Mouse (Mus musculus) limb, embryonic 10.5 days (tissue): ENCODE data around the gene Nrip2. TPM values are rescaled to one million over a fixed set of nuclear protein-coding genes. Genes with fewer than 3 reads are reported as not detected.

Experiments used
- DNase-seq: peaks from one replicate; pipeline ENCODE4 v3.0.0-alpha.2; 2017; ENCODE audit warnings: low spot score
- H3K27ac ChIP-seq: fragments of 300-500 bp; sonication (generic); 2 replicates; pipeline ENCODE4 v1.5.1; 2016; ENCODE audit warnings: mild to moderate bottlenecking
- H3K27me3 ChIP-seq: fragments of 300-500 bp; sonication (generic); 2 replicates; pipeline ENCODE4 v1.6.1; 2016; ENCODE audit warnings: low read depth, mild to moderate bottlenecking; ENCODE audit not compliant: poor library complexity, severe bottlenecking
- H3K36me3 ChIP-seq: fragments of 300-500 bp; sonication (generic); 2 replicates; pipeline ENCODE4 v1.6.1; 2016; ENCODE audit warnings: mild to moderate bottlenecking, moderate library complexity
- H3K4me1 ChIP-seq: fragments of 300-500 bp; sonication (generic); 2 replicates; pipeline ENCODE4 v1.6.1; 2016
- H3K4me3 ChIP-seq: fragments of 300-500 bp; sonication (generic); 2 replicates; pipeline ENCODE4 v1.5.1; 2016; ENCODE audit warnings: mild to moderate bottlenecking, moderate library complexity
- H3K9me3 ChIP-seq: fragments of 300-500 bp; sonication (generic); replicated peaks from 2 replicates; pipeline ENCODE4 v1.6.1; 2016; ENCODE audit warnings: mild to moderate bottlenecking
- WGBS: fragments of 180-500 bp; shearing (Covaris S2); methylation state at CpG from one replicate; pipeline ENCODE4 v1.1.7; 2016; 5-methylcytosine and 5-hydroxymethylcytosine counted together
- polyA plus RNA-seq: library from polyadenylated mRNA; unstranded; fragments of >200 nt; fragmentation: Nextera tagmentation; extraction: Ambion mirVana; gene quantifications from 2 replicates; pipeline ENCODE4 v1.2.1, GENCODE M21; 2016

Gene Nrip2
- polyA plus RNA-seq, 1 experiment from 2014 or later: 2.3 TPM

DNA sequence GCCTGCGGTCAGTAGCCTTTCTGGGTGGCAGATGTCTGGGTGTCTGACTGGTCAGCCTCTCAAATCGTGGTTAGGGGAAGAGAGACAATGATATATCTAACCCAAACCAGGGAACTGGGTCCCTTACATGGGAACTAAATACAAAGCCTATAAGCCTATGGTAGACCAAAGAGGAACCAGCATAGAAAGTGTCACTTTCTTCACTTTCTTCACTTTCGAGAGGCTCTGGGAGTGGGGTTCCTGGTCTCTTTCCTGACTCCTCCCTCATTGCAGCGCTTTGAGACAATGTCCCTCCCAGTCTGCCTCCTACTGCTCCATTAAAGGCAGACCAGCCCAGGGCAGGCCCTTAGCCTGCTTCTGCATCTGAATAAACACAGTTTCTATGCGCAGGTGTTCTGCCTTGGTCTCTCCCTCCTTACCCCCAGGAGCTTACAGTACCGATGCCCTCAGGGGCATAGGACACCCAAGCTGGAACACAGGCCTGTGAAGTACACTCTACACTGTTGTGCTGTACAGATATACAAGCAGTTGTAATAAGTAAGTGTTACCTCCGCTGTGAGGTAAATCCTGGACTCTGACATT lies 9.5 kb downstream of the Nrip2 start:
- Histone ChIP-seq H3K4me3 (no peak overlapping the region), H3K9me3 (no peaks in the 10 kb centered on the region), H3K27me3 (no peaks in the 10 kb centered on the region), H3K27ac (no peak overlapping the region), H3K36me3 (peaks cover 79% of the 10 kb centered on the region), H3K4me1 (no peaks in the 10 kb centered on the region)
- no peak for DNase-seq
- 90% methylated on average over 7 of the region's 7 CpGs for WGBS

DNA sequence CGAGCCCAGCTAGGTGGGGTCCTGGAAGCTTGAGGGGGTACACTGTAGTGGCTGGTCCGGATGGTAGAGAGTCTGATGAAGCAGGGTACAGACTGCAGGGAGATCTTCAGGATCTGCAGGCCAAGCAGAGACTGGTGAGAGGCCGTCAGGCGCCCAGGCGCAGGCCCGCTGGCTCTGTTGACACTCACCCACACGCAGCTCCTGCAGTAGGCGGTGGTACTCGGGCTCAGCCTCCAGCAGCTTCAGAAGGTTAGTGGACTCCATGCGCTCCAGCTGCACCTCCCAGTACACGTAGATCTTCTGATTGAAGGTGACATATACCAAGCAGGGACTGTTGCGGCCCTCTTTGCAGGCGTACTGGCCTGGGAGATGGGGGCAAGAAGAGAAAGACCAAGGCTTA lies 11.2 kb downstream of the Nrip2 start:
- no peak overlapping the region for H3K27ac ChIP-seq
- no peak for DNase-seq
- 94% methylated on average over 13 of the region's 13 CpGs for WGBS
- H3K36me3 ChIP-seq: peaks cover 90% of the 10 kb centered on the region
- no peak overlapping the region for H3K4me3 ChIP-seq
- no peaks in the 10 kb centered on the region for H3K4me1 ChIP-seq
- no peaks in the 10 kb centered on the region for H3K9me3 ChIP-seq
- no peaks in the 10 kb centered on the region for H3K27me3 ChIP-seq

GRCm38 (mm10) chr6:128411115-128411514 lies 12.0 kb downstream of the Nrip2 start:
- WGBS: 24% methylated on average over 3 of the region's 3 CpGs
- H3K27ac ChIP-seq: no peak overlapping the region
- peaks cover 92% of the 10 kb centered on the region for H3K36me3 ChIP-seq
- peak; percentile 86 for DNase-seq
- no peaks in the 10 kb centered on the region for H3K4me1 ChIP-seq
- no peak overlapping the region for H3K4me3 ChIP-seq
- H3K9me3 ChIP-seq: no peaks in the 10 kb centered on the region
- H3K27me3 ChIP-seq: no peaks in the 10 kb centered on the region

- no peaks in the 10 kb centered on the region for H3K9me3 ChIP-seq
- H3K4me3 ChIP-seq: no peak overlapping the region
- no peaks in the 10 kb centered on the region for H3K27me3 ChIP-seq
- H3K4me1 ChIP-seq: no peaks in the 10 kb centered on the region
- peaks cover 70% of the 10 kb centered on the region for H3K36me3 ChIP-seq
- WGBS: 94% methylated on average over 5 of the region's 5 CpGs
- DNase-seq: no peak
- H3K27ac ChIP-seq: no peak overlapping the region
Observed at GRCm38 (mm10) chr6:128416169-128416568, 17.1 kb downstream of the Nrip2 start.

GRCm38 (mm10) chr6:128418076-128418475 lies 19.0 kb downstream of the Nrip2 start:
- no peak overlapping the region for H3K27ac ChIP-seq
- H3K36me3 ChIP-seq: peaks cover 53% of the 10 kb centered on the region
- H3K27me3 ChIP-seq: no peaks in the 10 kb centered on the region
- DNase-seq: no peak
- no peaks in the 10 kb centered on the region for H3K4me1 ChIP-seq
- H3K4me3 ChIP-seq: no peak overlapping the region
- no peaks in the 10 kb centered on the region for H3K9me3 ChIP-seq
- WGBS: 95% methylated on average over 1 of the region's 1 CpGs

DNA sequence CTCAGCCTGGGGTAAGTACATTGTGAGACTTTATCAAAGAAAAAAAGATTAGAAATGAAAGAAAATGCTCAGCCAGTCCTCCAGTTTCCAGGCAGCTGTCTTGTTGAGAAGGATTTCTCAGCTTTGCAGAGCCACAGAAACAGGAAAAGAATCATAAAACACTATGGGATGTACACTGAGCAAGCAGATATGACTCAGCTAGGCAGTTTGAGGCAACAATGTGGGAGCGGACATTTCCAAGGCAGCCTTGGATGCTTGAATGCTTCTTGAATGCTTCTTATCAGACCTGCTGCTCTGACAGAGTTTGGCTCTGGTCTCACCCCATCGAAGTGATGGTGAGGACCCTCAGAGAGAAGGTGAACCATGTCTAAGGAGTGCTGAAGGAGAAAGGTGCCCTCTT lies 21.9 kb downstream of the Nrip2 start:
- Histone ChIP-seq H3K27ac (no peak overlapping the region), H3K36me3 (peaks cover 31% of the 10 kb centered on the region), H3K4me3 (no peak overlapping the region), H3K27me3 (no peaks in the 10 kb centered on the region), H3K4me1 (peaks cover 8% of the 10 kb centered on the region; the same call in 1 of the 2 replicates), H3K9me3 (no peaks in the 10 kb centered on the region)
- DNase-seq: no peak
- WGBS: 91% methylated on average over 2 of the region's 2 CpGs

DNA sequence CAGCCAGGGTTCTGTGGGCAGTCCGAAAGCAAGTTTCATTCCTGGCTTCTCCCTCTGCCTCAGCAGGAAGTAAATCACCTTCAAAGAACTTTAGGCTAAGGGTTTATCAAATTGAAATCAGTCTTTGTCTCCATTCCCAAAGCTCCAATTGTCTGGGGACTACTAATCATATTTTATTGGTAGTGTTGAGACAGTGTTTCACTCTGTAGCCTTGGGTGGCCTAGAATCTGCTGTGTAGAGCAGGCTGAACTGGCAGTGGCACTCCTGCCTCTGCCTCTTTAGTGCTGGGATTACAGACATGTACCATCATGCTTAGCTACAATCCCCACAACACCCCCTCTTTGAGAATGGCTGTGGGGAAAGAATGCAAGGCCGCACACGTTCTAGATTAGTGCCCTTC lies 22.4 kb downstream of the Nrip2 start:
- Histone ChIP-seq H3K27me3 (no peaks in the 10 kb centered on the region), H3K27ac (no peak overlapping the region), H3K36me3 (peaks cover 30% of the 10 kb centered on the region), H3K9me3 (no peaks in the 10 kb centered on the region), H3K4me1 (peaks cover 8% of the 10 kb centered on the region; the same call in 1 of the 2 replicates), H3K4me3 (no peak overlapping the region)
- no peak for DNase-seq
- 93% methylated on average over 3 of the region's 3 CpGs for WGBS

DNA sequence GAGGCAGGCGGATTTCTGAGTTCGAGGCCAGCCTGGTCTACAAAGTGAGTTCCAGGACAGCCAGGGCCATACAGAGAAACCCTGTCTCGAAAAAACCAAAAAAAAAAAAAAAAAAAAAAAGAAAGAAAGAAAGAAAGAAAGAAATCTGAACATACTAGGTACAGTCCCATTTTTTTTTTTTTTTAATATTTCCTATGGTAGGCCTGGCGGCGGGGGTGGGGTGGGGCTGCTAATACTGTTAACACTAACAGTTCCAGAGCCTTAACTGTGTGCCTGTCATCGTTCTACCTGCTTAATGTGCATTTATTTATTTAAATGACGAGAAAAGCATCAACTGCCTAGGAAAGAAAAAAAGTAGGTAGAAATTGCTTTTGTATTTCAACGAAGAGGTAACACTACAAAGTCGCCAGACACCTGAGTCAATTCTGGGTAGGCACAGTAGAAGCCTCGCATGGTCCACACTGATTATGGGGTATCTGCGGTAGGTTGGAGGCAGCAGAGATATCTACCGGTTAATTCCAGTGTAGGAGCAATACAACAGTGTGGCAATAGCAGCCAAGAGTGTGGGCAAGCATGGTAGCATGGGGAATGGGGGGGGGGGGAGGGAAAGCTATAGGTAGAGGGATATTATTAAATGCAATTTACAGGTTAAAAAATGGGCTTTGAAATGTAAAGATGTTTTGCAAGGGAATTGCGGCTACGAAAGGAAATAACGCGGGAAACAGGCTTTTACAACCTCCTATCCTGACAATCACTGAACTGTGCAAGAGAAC lies 24.6 kb downstream of the Nrip2 start:
- peak overlapping the region; percentile 95 for H3K27ac ChIP-seq

DNA sequence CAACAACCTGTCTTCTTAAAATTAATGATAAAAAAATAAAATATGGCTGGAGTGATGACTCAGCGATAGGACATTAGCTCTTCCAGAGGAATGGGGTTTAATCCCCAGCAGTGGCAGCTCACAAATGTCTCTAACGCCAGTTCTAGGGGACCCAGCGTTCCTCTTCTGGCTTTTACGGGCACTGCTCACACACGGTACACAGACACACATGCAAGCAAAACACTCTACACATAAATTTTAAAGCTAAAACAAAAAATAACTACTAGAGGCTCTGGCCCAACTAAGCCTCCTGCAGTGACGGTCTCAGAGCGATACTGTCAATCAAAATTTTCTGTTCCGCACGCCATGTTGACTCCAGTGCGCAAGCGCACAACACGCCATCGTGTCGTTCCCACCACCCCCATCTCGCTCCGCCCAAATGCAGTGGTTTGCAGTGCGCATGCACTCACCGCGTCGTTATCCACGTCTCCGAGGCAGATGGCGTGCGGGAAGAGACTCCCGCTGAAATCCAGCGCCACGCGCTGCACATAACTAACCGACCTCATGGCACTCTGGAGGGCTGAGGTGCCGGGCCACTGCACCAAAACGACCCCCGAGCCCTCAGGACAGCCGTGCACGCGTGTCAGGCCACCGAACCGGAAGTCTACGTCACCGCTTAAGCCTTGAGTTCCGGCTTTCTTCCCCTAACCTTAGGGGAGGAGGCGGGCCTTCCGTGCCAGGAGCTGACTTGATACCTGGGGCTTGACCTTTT lies 25.3 kb downstream of the Nrip2 start, which contains the start of gene Itfg2:
Itfg2 (minus strand) TSS at position 663 of the 751 bp plus-strand sequence.
- no peaks in the 10 kb centered on the region for H3K27me3 ChIP-seq
- no peaks in the 10 kb centered on the region for H3K9me3 ChIP-seq
- WGBS: under 1% methylated on average over 42 of the region's 42 CpGs
- peaks cover 8% of the 10 kb centered on the region; the same call in 1 of the 2 replicates for H3K4me1 ChIP-seq
- peak within 1 kb of the TSS; percentile 64 for H3K4me3 ChIP-seq
- H3K27ac ChIP-seq: peak within 1 kb of the TSS; percentile 95
- DNase-seq: peak; percentile 93
- peaks cover 39% of the 10 kb centered on the region for H3K36me3 ChIP-seq

More for the DNA sequence above, 24.6 kb downstream of the Nrip2 start:
- no peak for DNase-seq
- 53% methylated on average over 16 of the region's 16 CpGs for WGBS
- Histone ChIP-seq H3K27me3 (no peaks in the 10 kb centered on the region), H3K4me1 (peaks cover 8% of the 10 kb centered on the region; the same call in 1 of the 2 replicates), H3K4me3 (peak overlapping the region; percentile 64), H3K9me3 (no peaks in the 10 kb centered on the region), H3K36me3 (peaks cover 35% of the 10 kb centered on the region)

- Histone ChIP-seq H3K27ac (peak overlapping the region; percentile 95), H3K4me1 (peaks cover 8% of the 10 kb centered on the region; the same call in 1 of the 2 replicates), H3K27me3 (no peaks in the 10 kb centered on the region), H3K9me3 (no peaks in the 10 kb centered on the region), H3K4me3 (peak overlapping the region; percentile 64), H3K36me3 (peaks cover 39% of the 10 kb centered on the region)
- no peak for DNase-seq
- 20% methylated on average over 9 of the region's 9 CpGs for whole genome bisulfite sequencing
Observed at GRCm38 (mm10) chr6:128425046-128425445, 25.9 kb downstream of the Nrip2 start.

DNA sequence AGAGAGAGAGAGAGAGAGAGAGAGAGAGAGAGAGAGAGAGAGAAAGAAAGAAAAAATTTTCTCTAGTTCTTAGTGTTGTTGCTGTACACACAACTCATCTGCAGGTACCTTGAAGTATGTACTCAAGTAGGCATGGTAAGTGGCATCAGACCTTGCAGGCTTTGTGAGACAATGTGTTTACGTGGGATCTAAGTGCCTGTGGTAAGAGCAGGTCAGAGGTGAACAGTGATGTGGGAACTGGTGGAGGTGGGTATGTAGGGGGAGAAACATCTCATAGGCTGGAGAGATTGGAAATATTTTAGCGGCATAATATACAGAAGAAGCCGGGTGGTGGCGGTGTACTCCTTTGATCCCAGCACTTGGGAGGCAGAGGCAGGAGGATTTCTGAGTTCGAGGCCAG lies 28.5 kb downstream of the Nrip2 start:
- Histone ChIP-seq H3K27ac (no peak overlapping the region), H3K9me3 (no peaks in the 10 kb centered on the region), H3K27me3 (no peaks in the 10 kb centered on the region), H3K4me3 (no peak overlapping the region), H3K36me3 (peaks cover 53% of the 10 kb centered on the region), H3K4me1 (peaks cover 8% of the 10 kb centered on the region; the same call in 1 of the 2 replicates)
- WGBS: 95% methylated on average over 5 of the region's 5 CpGs
- DNase-seq: no peak

DNA sequence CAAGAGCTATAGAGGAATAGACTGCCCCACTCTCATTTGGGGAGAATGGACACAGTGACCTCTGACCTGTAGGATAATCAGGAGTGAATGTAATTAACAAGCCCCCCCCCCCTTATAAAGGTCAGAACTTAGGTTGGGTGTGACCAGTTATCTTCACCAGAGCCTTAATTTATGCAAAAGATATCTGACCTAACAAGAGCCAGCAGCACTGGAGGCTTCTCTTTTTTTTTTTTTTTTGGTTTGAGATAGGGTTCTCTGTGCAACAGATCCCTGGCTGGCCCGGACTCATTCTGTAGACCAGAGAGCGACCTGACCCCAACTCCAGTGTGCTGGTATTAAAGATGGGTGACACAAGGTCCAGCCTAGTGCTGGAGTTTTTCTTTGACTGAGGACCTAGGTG lies 30.2 kb downstream of the Nrip2 start:
- Histone ChIP-seq H3K4me1 (0 out of 2 replicates have a peak, but pooled peaks cover 2% of the 10 kb centered on the region), H3K36me3 (peaks cover 70% of the 10 kb centered on the region), H3K4me3 (no peak overlapping the region), H3K9me3 (no peaks in the 10 kb centered on the region), H3K27me3 (no peaks in the 10 kb centered on the region), H3K27ac (no peak overlapping the region)
- WGBS: 98% methylated on average over 2 of the region's 2 CpGs
- DNase-seq: no peak

DNA sequence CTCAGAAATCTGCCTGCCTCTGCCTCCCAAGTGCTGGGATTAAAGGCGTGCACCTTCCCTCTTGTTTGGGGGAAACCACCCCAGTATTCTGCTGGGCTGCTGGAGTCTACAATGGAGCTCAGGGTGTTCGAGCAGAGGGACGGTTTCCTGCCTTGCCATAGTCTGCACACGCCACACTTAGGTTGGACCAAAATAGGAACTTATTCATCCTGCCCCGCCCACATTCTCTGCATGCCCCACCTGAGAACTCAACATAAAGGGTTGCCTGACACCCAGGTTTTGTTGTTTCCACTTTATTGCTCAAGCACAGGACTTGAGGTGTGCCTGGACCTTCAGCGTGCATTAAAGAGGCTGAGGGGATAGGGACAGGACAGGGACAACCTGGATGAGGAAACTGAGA lies 30.7 kb downstream of the Nrip2 start:
- 0 out of 2 replicates have a peak, but pooled peaks cover 2% of the 10 kb centered on the region for H3K4me1 ChIP-seq
- H3K27ac ChIP-seq: no peak overlapping the region
- DNase-seq: no peak
- 94% methylated on average over 6 of the region's 6 CpGs for WGBS
- H3K27me3 ChIP-seq: no peaks in the 10 kb centered on the region
- H3K4me3 ChIP-seq: no peak overlapping the region
- no peaks in the 10 kb centered on the region for H3K9me3 ChIP-seq
- H3K36me3 ChIP-seq: peaks cover 76% of the 10 kb centered on the region
